Mouse (Mus musculus) cerebellum, adult 18-20 months (tissue): ENCODE data around the gene Epha4.
A peak's percentile ranks its signal among the peaks of the same experiment; 100 is the strongest.

Experiments used
- DNase-seq, 2 experiments: peaks; one replicate each; pipeline ENCODE4 v3.0.0; 2021

Epha4 gene

DNA sequence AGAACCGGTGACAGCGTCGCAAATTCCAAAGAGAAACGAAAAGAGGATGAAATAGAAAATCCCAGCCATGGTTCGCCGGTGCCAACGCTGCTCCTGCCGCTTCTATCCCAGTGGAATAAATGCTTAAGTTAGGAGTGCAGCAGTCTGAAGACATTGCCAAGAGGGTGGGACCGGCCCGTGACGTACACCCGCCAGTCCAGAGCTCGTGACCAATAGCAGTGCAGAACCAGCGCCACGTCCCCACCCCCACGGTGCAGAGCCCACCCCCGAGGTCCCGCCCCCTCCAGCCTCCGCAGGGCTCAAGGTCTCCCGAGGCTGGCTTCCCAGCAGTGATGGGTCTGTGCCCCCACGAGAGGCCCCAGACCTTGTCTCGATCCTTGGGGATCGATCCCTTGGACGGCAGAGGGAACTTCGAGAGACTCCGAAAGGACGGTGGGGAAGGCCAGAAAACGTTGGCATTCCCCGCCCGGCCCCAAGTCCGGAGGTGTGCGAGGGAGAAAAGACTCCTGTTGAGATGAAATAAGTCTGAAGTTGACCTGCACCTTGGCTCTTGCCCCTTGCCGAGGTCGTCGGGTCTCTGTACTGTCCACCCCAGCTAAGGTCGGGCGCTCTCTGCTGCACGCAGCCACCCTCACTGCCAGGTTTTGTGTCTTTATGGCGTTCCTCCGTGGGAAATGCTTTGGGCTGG is at the start of gene Epha4:
TSS of gene Epha4 (minus strand) at position 126 of the 688 bp plus-strand sequence.
- peak; percentile 53 for DNase-seq

DNA sequence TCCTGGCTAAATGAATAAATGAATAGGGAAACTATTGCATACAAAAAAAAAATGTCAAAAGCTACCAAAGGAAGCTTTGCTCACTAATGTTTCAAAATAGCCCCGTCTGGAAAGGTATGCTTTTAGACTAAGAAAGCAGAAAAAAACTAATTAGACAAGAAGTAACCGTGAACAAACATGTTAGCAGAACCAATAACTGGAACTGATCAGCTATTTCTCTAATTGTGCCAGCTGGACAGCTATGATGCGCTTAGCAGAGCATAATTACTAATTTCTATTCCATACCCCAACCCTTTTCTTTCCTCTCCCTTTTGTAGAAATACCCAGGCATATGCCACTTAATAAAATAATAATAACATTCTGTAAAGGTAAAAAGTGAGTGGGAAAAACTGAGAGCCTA is 41.3 kb upstream of the Epha4 start:
- no peak for DNase-seq

DNA sequence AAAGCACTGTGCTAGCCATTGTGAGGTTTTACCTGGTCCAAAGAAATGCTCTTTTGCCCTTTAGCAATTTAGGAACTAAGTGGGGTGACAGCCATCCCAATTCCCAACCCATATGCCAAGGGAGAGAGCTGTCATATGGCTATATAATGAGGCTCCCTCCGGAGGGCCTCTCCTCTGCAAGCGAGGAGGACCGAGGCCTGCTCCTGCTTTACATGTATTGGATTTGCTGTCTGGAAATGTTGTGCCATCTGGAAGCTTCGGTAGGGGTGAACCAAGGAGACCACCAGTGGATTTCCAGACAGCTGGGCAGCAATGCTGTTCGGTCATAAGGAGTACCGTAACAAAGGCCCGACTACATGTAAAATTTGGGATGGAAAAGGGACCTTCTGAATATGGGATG is 37.0 kb upstream of the Epha4 start:
- DNase-seq: no peak

DNA sequence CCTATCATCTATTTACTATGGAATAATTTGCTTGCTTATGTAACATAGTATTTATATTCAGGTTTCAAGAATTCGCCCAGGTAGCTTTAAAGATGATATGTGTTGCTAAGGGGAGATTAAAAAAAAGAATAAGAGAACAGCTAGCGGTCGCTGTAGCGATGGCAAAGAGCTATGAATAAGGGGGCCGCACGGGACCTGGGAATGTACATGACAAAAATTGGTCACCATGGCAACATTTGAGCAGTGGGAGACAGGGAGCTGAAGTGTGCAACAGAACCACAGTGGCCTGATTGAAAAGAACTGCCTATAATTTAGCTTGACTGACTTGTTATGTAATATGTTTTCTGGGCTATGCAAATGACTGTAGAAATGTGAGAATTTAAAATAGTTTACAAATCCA is 30.8 kb upstream of the Epha4 start:
- DNase-seq: no peak

DNA sequence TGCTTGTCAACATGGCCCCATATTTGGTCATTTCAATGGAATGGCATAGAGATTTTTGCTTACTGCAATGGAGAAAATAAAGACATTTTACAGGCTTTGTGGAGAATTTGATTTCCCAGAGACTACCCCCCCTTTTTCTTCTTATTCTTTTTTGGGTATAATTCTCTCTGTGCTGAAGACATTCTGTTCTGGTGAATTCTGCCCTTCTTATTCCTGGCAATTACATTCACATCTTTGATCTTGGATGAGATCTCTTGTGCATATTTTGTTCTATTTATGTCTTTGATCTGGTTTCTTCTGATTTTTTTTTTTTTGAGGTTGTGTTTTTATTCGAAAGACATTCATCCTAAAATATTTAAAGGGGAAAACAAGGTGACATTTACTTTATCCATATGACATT is 30.1 kb upstream of the Epha4 start:
- no peak for DNase-seq

GRCm38 (mm10) chr1:77544279-77544678 is 29.4 kb upstream of the Epha4 start:
- DNase-seq: no peak

DNA sequence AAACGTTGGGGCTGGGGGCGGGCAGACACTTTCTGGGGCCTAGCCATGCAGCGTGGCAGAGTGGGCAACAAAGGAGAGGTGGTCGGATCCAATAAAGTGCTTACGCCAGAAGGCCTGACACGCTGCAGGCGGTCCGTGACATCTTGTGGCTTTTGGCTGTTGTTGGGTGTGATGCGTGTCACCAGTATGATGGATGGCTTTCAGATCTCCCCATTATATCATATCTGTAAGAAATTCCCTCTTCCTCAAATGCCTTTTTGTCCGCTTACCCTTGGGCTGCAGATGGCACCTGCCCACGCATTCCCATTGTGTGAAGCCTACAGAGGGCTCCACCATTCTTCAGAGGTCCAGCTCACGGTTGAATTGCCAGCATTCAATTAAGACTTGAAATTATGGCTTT is 25.1 kb upstream of the Epha4 start:
- no peak for DNase-seq

DNA sequence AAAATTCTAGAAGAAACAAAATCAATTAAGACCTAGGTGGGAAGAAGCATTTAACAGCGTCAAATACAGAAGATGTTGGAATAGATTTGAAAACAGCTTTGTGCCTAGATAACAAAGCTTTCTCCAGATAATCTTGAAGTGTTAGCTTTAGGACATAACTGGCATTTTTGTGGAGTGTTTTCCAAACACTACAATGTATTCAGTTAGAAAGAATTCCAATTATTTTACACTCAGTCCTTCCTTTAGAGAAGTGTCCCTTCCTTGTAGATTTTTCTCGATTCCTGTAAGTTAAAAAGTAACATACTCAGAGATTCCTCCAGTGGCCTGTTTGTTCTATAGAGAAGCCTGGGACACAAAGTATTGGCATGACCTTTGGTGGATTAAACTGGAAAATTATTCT is 23.7 kb upstream of the Epha4 start:
- DNase-seq: no peak

GRCm38 (mm10) chr1:77535905-77536304 is 21.0 kb upstream of the Epha4 start:
- no peak for DNase-seq

DNA sequence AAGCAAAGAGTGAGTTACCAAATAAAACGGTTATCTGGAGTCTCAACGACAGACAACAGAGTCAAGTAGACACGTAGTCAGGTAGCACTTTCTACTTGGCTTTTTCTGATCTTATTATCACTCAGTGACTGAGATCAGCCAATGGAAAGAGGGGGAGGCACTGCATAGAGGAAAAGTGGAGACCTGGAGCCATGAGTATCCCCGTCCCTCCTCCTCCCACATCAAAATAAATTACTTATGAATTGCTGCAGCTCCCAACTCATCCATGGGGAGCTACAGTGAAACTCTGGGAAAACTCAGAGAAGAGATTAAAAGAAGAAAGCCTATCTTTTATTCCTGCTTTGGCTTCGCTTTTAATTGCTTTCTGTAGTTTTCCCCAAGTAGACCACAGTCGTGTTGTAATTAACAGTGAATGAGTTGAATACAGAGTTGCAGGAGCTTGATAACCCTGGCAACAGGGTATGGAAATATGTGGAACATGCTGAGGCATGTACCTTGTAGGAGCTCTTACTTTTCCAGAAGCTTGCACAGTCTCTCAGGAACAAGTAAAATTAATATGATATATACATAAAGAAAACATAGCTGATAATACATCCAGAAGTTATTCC is 17.8 kb upstream of the Epha4 start:
- no peak for DNase-seq

GRCm38 (mm10) chr1:77531934-77532575 is 17.2 kb upstream of the Epha4 start:
- no peak for DNase-seq

- no peak for DNase-seq
Measured at GRCm38 (mm10) chr1:77525082-77525481, 10.2 kb upstream of the Epha4 start.

GRCm38 (mm10) chr1:77523354-77523753 is 8.5 kb upstream of the Epha4 start:
- no peak for DNase-seq

DNA sequence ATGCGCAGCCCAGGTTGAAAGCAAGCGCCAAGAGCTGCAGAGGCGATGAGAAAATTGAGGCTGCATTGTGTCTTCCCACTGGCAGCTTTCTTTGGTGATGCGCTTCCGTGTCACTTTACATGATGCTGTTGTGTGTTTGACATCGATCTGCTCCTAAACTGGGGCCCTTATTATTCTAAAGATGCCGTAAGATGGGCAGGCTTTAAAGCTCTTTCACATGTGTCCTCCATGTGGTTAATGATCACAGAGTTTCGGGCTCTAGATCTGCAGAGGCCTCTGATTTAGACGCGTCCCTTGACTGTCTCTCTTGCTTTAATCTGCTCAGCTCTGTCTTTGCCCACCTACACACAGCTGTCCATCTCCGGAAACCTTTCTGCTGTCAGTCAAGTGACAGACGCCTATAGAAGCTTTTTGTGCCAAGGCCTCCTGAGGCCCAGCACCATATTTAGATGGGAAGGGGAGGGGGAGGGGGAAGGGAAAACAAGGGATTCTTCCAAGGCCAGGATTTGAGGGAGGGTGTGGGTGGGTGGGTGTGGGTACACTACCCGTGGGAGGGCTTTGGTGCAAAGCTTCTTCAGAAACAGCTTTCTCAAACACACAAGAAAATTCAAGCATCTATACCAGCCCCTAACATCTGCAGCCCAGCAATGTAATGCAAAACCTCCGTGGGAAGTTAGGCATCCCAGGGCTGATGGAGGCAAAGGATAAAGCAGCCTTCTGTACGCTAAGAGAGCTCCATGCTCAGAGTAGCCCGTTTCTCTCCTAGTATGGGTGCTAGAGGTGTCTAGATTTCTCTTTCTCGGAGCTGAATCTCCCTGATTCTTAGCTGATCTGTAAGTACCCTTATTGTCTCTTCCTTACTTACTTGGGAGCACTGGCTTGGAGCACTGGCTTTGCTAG is 7.0 kb upstream of the Epha4 start:
- no peak for DNase-seq

DNA sequence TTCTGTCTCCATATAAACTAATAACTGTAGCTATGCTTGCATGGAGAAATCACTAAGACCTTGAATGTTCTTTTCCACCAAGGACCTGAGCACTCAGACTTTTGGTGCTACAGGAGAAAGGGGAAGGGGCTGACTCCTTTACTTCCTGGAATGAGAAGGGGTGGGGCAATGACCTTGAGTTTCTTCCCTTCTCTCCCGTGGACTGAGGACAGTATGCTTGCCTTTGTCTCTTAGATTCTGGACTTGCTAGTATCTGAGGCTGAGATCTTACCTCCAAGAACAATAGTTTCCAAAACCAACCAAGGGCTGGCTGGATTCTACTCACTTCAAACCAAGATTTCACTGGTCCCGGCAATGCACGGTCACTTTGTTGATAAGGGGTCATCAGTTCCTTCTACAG is 3.8 kb upstream of the Epha4 start:
- no peak for DNase-seq

DNA sequence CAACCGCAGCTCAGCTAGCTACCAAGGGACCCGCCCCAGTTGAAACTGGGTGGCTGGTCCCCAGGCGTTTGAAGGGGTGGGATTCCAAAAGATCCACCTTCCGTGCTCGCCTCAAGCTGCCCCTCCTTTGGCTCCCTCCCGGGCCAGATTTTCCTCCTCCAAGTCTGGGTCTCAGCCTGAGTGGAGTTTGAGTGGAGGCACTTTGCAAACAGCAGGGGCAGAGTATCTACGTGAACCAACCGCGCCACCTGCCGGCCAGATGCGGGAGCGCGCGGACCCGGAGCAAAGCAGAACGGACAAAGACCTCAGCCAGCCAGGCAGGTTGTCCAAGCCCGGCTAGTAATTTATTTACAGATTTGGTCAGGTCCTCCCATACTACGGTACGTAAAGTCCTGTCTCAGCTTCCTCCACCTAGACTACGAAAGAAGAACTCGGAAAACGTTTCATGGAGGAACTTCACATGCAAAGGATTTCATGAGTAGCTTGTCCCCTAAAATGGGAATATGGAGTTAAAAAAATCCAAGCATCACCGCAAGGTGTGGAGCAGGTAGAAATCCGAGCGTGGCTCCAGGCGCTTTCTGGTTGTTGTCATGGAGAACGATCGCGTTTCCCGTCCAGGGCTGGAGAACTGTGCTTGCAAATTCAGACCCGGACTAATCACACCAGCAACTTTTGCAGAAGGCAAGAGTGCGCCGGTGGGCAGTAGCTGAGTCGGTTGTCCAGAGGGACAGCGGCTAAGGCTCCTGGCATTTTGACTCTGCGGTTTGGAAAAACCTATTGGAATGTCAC is 1.5 kb upstream of the Epha4 start:
- DNase-seq: peak; percentile 80 to 91

DNA sequence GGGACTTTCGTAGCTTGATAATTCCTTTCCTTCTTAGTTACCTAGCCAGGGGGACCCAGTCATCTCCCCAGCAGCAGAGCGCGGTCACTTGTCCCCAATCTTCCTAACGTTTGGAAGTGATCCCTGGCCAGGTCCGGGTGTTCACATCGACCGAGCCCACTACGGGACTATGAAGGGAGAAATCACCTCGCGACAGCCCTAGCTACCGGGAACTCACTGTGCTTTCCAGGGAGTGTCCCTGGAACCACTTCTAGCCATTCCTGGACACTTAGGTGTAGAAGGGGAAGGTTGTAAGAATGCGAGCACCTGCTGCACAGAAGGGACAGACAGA is 728 bp upstream of the Epha4 start:
- DNase-seq: peak in 1 of 2 experiments; percentile 23

GRCm38 (mm10) chr1:77514325-77514962 is 444 bp downstream of the Epha4 start:
- peak in 1 of 2 experiments; percentile 33 for DNase-seq

GRCm38 (mm10) chr1:77513959-77514324 is 946 bp downstream of the Epha4 start:
- no peak for DNase-seq

DNA sequence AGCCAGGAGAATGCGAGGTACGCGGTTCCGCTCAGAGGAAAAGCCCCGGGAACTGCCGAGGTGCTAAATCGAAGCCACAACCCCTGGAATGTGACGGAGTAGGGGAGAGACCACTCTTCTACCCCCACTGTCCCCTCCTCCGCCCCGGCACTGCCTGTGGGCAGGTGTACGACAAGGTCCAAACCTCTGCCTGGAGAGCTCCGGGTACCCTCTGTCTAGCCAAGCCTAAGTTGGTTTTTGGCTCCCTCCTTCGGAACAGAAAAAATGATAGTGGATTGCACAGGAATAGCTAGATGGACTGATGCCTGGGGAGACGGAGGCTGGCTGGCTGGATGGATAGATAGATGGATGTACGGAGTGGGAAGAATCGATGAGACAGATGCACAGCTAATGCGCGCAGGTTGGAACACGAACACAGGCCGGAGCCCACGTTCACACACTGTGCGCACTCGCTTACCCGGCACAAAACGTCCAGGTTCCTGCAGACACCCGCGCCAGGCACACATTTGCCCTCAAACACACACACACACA is 1.4 kb downstream of the Epha4 start:
- DNase-seq: no peak

DNA sequence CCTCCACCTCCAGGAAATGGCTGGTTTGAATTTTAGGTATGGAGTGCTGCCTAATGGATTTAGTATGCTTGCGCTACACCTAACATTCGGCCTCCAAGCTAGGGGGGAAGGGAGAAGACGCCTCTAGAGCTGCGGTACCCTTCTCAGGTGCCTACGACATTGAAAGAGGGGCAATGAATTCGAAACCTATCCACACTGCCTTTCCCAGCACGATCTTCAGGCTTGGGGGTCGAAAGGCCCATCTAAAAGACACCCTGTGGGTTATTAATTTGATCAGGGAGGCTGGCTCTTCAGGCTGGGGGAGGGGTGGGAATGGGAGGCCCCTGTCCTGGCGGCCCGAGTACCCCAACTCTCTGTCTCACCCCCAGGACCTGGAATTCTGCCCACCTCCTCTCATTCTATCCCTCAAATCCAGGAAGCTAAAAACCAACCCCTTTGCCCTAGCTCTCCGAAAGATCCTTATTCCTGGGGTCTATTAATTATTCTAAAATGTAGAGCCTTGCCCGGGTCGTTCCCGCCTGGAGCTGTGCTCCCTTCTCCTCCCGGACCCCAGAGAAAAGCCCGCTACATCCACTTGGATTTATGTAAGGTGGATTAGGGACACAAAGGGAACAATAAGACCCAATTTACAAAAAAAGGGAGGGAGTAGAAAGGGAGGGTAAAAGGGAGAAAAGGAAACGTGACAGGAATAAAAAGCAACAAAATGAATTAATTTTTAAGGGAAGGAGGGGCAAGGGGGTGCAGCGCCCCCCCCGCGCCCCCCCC is 2.3 kb downstream of the Epha4 start:
- DNase-seq: no peak
